Mouse (Mus musculus): ENCODE data around the gene Gm29423. TPM values are rescaled to one million over a fixed set of nuclear protein-coding genes. Genes with fewer than 3 reads are reported as not detected.
"Not testable (repeated sequence)": the region's sequence is repeated elsewhere in the genome, so short reads cannot be mapped to it uniquely, and the experiment has no call there.

Gene Gm29423
- polyA plus RNA-seq (2021): not detected

DNA sequence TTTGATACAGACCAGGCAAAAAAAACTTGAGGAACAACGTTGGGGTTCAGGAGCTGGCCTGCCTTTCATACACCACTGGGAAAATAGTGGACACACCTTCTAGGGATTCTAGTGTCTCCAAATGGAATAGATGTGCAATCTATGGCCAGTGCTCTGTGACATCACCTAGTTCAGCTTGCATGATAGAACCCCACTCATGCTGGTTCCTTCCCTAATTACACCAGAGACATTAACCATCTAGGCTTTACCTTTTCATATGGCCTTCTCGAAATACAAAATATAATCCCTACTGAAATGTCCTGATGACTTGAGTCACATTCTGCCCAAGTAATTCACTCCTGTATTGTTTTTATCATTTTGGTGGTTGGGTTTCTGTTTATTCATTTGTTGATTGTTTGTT is at the start of gene Gm29423, which contains the start of gene Gm29644:
Gm29423 (minus strand) TSS at position 101 of the 400 bp plus-strand sequence.
Gm29644 (minus strand) TSS at position 157 of the 400 bp plus-strand sequence.
- ATAC-seq; in situ Hi-C loops (cut with MboI; ENCODE audit: low pct_unique_long_range_greater_than_20kb); POLR2A ChIA-PET; H3K27me3 ChIP-seq; DNase-seq (ENCODE audit: low read depth, low spot score); CTCF ChIA-PET: not testable (repeated sequence)

DNA sequence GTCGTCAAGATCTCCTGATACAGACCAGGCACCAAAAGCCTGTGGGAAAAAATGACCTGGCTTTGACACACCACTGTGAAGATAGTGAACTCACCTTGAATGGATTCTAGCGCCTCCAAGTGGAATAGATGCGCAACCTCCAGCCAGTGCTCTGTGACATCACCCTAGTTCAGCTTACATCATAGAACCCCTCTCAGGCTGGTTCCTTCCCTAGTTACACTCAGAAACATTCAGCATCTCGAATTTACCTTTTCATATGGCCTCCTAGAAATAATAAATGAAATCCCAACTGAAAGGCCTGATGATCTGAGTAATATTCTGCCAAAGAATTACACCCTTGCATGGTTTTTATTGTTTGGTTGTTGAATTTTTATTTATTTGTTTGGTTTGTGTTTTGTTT is 29.5 kb downstream of the Gm29423 start, which contains the start of gene Gm21118:
Gm21118 (minus strand) TSS at position 101 of the 400 bp plus-strand sequence.
- in situ Hi-C loops (cut with MboI; ENCODE audit: low pct_unique_long_range_greater_than_20kb); H3K27me3 ChIP-seq; ATAC-seq; DNase-seq (ENCODE audit: low read depth, low spot score); CTCF ChIA-PET; POLR2A ChIA-PET: not testable (repeated sequence)

Other genes with a start within 250 kb of the Gm29423 start
- not detected for gene Gm21118, start 29.6 kb downstream of the Gm29423 start, polyA plus RNA-seq (2021)
- not detected for gene Gm29644, start 56 bp upstream of the Gm29423 start, polyA plus RNA-seq (2021)
- gene Gm20888, start 138.6 kb upstream of the Gm29423 start, polyA plus RNA-seq (2021): not detected

Measured in Patski (cell line).